Mouse (Mus musculus) liver, adult 2 months (tissue): ENCODE measurements around the gene St6galnac1. TPM values are rescaled to one million over a fixed set of nuclear protein-coding genes. Genes with fewer than 3 reads are reported as not detected.

Experiments used
- DNase-seq: peaks from one replicate; pipeline ENCODE4 v3.0.0-alpha.2; 2011; ENCODE audit warnings: low read depth, low spot score; ENCODE audit errors: extremely low read depth
- H3K27ac ChIP-seq: fragments of 200-500 bp; replicated peaks from 2 replicates; pipeline ENCODE4 v1.5.1; 2012; ENCODE audit warnings: low read depth, mild to moderate bottlenecking, control low read depth, inconsistent platforms, low read length; ENCODE audit not compliant: insufficient read depth
- H3K27me3 ChIP-seq: fragments of 200-500 bp; 2 replicates; pipeline ENCODE4 v1.6.1; 2012; ENCODE audit warnings: mild to moderate bottlenecking, moderate library complexity, low read length, inconsistent platforms; ENCODE audit not compliant: control insufficient read depth, insufficient read depth
- H3K36me3 ChIP-seq: fragments of 200-500 bp; 2 replicates; pipeline ENCODE4 v1.6.1; 2012; ENCODE audit warnings: low read length, inconsistent platforms; ENCODE audit not compliant: control insufficient read depth, insufficient read depth
- H3K4me1 ChIP-seq: fragments of 200-500 bp; 2 replicates; pipeline ENCODE4 v1.6.1; 2011; ENCODE audit warnings: low read length; ENCODE audit not compliant: control insufficient read depth, insufficient read depth
- H3K4me3 ChIP-seq: fragments of 200-500 bp; 2 replicates; pipeline ENCODE4 v1.5.1; 2011; ENCODE audit warnings: low read depth, mild to moderate bottlenecking, control low read depth, low read length, moderate library complexity; ENCODE audit not compliant: insufficient read depth
- H3K79me2 ChIP-seq: fragments of 200-500 bp; 2 replicates; pipeline ENCODE4 v1.6.1; 2012; ENCODE audit warnings: inconsistent platforms, mild to moderate bottlenecking, low read length, moderate library complexity; ENCODE audit not compliant: control insufficient read depth, insufficient read depth
- H3K9ac ChIP-seq: fragments of 200-500 bp; 2 replicates; pipeline ENCODE4 v1.6.1; 2012; ENCODE audit warnings: low read depth, mild to moderate bottlenecking, control low read depth, inconsistent platforms, low read length
- CTCF ChIP-seq: fragments of 200-500 bp; IDR thresholded peaks from 2 replicates; pipeline ENCODE4 v1.5.1; 2011; ENCODE audit warnings: low read depth, low read length, control low read depth
- POLR2A ChIP-seq: fragments of 200-500 bp; IDR thresholded peaks from 2 replicates; pipeline ENCODE4 v1.6.1; 2011; ENCODE audit warnings: low read length, control low read depth; ENCODE audit not compliant: insufficient read depth; ENCODE audit errors: extremely low read depth
- WGBS: fragments of 180-500 bp; shearing (Covaris S2); methylation state at CpG from one replicate; pipeline ENCODE4 v1.1.7; 2018; 5-methylcytosine and 5-hydroxymethylcytosine counted together
- polyA plus RNA-seq: library from polyadenylated mRNA; depleted of rRNA; stranded (reverse); fragments of >200 nt; gene quantifications from 2 replicates; pipeline ENCODE4 v1.2.3, GENCODE M21; 2012; rRNA removed
- total RNA-seq: library from RNA; depleted of rRNA; stranded (reverse); fragments of >200 nt; gene quantifications from 2 replicates; pipeline ENCODE4 v1.2.3, GENCODE M21; 2014; rRNA removed

St6galnac1 gene
- total and polyA plus RNA-seq, 2 experiments, result not detected

DNA sequence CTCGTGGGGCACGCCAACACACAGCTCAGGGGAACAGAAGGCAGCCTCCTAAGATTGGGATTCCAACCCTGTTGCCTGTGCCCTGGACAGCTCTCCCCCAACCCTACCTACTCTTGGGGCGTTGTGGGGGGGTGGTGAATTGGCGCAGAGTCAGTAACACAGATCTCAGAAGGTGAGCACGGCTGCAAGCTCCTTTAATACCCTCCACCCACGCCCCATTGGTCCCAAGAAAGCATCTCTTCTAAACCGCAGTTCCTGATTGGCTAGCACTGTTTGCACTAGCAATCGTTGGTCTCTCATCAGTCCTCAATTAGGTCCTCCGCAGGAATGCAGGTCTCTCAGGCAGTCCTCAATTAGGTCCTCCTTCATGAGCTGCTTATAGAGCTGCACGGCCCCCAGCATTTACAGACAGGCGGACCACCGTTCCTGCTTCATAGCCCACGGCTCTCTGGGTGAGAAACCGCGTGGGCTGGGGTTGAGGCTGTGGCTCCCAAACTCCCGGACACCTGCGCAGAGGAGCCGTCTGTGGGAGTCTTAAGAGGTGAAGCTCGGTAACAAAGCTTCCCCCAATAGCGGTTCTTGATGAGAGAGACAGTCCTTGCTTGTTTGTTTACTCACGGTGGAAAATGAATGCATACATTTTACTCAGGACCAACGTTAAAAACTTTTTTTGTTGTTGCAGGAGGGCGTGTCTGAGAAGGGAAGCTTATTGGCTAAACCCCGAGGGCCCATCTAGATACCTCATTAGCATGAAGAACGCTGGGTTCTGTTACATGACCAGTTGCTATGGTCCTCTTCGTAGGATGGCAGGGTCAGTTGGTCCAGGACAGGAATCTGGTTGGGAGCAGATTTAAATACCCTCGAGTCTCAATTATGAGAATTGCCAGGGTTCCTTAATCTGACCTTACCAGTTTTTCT, 50.0 kb downstream of the St6galnac1 start:
- Histone ChIP-seq H3K4me1 (no peaks in the 10 kb centered on the region), H3K27ac (no peak overlapping the region), H3K79me2 (no peaks in the 10 kb centered on the region), H3K36me3 (no peaks in the 10 kb centered on the region), H3K27me3 (no peaks in the 10 kb centered on the region), H3K9ac (no peak overlapping the region), H3K4me3 (no peak overlapping the region)
- WGBS, result 49% methylated on average over 27 of the region's 27 CpGs
- no peak for TF ChIP-seq POLR2A
- TF ChIP-seq CTCF, result no peak
- no peak for DNase-seq

- WGBS, result 80% methylated on average over 5 of the region's 5 CpGs
- Histone ChIP-seq H3K27me3 (no peaks in the 10 kb centered on the region), H3K36me3 (no peaks in the 10 kb centered on the region), H3K9ac (no peak overlapping the region), H3K4me3 (no peak overlapping the region), H3K27ac (no peak overlapping the region), H3K79me2 (no peaks in the 10 kb centered on the region), H3K4me1 (no peaks in the 10 kb centered on the region)
- no peak for DNase-seq
- TF ChIP-seq CTCF (no peak), POLR2A (no peak)
Observed at GRCm38 (mm10) chr11:116723064-116723463, 52.2 kb downstream of the St6galnac1 start.

- no peaks in the 10 kb centered on the region for H3K27me3 ChIP-seq
- H3K4me3 ChIP-seq, result no peak overlapping the region
- TF ChIP-seq POLR2A, result no peak
- no peak for TF ChIP-seq CTCF
- no peak for DNase-seq
- no peaks in the 10 kb centered on the region for H3K36me3 ChIP-seq
- no peak overlapping the region for H3K9ac ChIP-seq
- H3K27ac ChIP-seq, result no peak overlapping the region
- no peaks in the 10 kb centered on the region for H3K79me2 ChIP-seq
- no peaks in the 10 kb centered on the region for H3K4me1 ChIP-seq
- WGBS, result 68% methylated on average over 9 of the region's 9 CpGs
Observed at GRCm38 (mm10) chr11:116721548-116722271, 53.6 kb downstream of the St6galnac1 start.

DNA sequence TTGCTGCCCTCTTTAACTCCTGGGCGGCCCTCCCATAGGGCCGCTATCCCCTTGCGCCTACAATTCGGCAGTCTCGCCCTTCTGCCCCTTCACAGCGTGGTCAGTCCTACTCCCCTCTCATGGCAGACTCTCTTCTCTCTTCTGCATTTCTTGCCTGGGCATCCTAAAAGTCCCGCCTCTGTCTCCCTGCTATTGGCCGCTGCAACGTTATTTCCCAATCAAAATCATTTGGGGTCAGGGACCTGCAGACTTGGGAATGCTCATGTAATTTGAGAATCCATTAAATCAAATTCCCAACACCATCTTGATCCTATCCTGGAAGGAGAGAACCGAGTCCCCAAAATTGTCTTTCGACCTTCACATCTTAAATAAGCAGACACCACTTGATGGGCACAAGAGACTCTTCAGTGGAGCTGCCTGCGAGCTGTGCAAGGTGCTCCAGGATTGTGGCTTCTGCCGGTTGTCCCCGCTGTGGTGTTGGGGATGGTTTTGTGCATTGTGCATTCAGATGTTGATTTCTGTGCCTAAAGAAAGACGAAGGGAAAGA, 54.9 kb downstream of the St6galnac1 start:
- 89% methylated on average over 15 of the region's 15 CpGs for WGBS
- Histone ChIP-seq H3K36me3 (no peaks in the 10 kb centered on the region), H3K4me1 (no peaks in the 10 kb centered on the region), H3K27ac (no peak overlapping the region), H3K27me3 (no peaks in the 10 kb centered on the region), H3K9ac (no peak overlapping the region), H3K4me3 (no peak overlapping the region), H3K79me2 (no peaks in the 10 kb centered on the region)
- no peak for DNase-seq
- TF ChIP-seq POLR2A (no peak), CTCF (no peak)

Other genes starting within 250 kb of the St6galnac1 start
- gene Sphk1, start 244.6 kb downstream of the St6galnac1 start, total RNA-seq, result 0.47 and 0.55 TPM in 2 replicates
- 0.21 and 0.44 TPM in 2 replicates for gene Sphk1, start 244.6 kb downstream of the St6galnac1 start, polyA plus RNA-seq
- 2.0 and 3.2 TPM in 2 replicates for gene Ube2o, start 194.1 kb downstream of the St6galnac1 start, total RNA-seq
- 5.7 and 7.3 TPM in 2 replicates for gene Ube2o, start 194.1 kb downstream of the St6galnac1 start, polyA plus RNA-seq
- gene Aanat, start 189.1 kb downstream of the St6galnac1 start, total RNA-seq, result not detected in 2 replicates
- gene Aanat, start 189.1 kb downstream of the St6galnac1 start, polyA plus RNA-seq, result not detected in 2 replicates
- 3.1 and 4.1 TPM in 2 replicates for gene Rhbdf2, start 148.5 kb downstream of the St6galnac1 start, total RNA-seq
- 15.0 and 17.8 TPM in 2 replicates for gene Rhbdf2, start 148.5 kb downstream of the St6galnac1 start, polyA plus RNA-seq
- 0.27 TPM in 1 of 2 replicates, not detected in the other for gene Prcd, start 122.0 kb downstream of the St6galnac1 start, total RNA-seq
- gene Prcd, start 122.0 kb downstream of the St6galnac1 start, polyA plus RNA-seq, result not detected in 2 replicates
- gene Cygb, start 121.2 kb downstream of the St6galnac1 start, total RNA-seq, result 2.6 and 4.8 TPM in 2 replicates
- 5.6 and 6.1 TPM in 2 replicates for gene Cygb, start 121.2 kb downstream of the St6galnac1 start, polyA plus RNA-seq
- 1.4 and 1.7 TPM in 2 replicates for gene Mxra7, start 52.5 kb upstream of the St6galnac1 start, total RNA-seq
- gene Mxra7, start 52.5 kb upstream of the St6galnac1 start, polyA plus RNA-seq, result 3.2 and 3.4 TPM in 2 replicates
- 31.7 and 31.9 TPM in 2 replicates for gene Mettl23, start 67.8 kb upstream of the St6galnac1 start, total RNA-seq
- gene Mettl23, start 67.8 kb upstream of the St6galnac1 start, polyA plus RNA-seq, result 21.0 and 30.7 TPM in 2 replicates
- 17.8 and 18.2 TPM in 2 replicates for gene Jmjd6, start 67.9 kb upstream of the St6galnac1 start, total RNA-seq
- gene Jmjd6, start 67.9 kb upstream of the St6galnac1 start, polyA plus RNA-seq, result 12.2 and 12.3 TPM in 2 replicates
- 5.1 and 9.1 TPM in 2 replicates for gene Mfsd11, start 76.9 kb upstream of the St6galnac1 start, total RNA-seq
- gene Mfsd11, start 76.9 kb upstream of the St6galnac1 start, polyA plus RNA-seq, result 11.9 and 16.6 TPM in 2 replicates
- gene Srsf2, start 77.6 kb upstream of the St6galnac1 start, total RNA-seq, result 50.6 and 60.3 TPM in 2 replicates
- gene Srsf2, start 77.6 kb upstream of the St6galnac1 start, polyA plus RNA-seq, result 206 and 250 TPM in 2 replicates
- not detected in 2 replicates for gene Mgat5b, start 143.4 kb upstream of the St6galnac1 start, total RNA-seq
- not detected in 2 replicates for gene Mgat5b, start 143.4 kb upstream of the St6galnac1 start, polyA plus RNA-seq